Mouse (Mus musculus): ENCODE data around the gene Cd69. TPM values are rescaled to one million over a fixed set of nuclear protein-coding genes. Genes with fewer than 3 reads are reported as not detected.
A peak's percentile ranks its signal among the peaks of the same experiment; 100 is the strongest.

Gene Cd69
- polyA plus RNA-seq, 1 experiment from 2014 or later, result not detected

DNA sequence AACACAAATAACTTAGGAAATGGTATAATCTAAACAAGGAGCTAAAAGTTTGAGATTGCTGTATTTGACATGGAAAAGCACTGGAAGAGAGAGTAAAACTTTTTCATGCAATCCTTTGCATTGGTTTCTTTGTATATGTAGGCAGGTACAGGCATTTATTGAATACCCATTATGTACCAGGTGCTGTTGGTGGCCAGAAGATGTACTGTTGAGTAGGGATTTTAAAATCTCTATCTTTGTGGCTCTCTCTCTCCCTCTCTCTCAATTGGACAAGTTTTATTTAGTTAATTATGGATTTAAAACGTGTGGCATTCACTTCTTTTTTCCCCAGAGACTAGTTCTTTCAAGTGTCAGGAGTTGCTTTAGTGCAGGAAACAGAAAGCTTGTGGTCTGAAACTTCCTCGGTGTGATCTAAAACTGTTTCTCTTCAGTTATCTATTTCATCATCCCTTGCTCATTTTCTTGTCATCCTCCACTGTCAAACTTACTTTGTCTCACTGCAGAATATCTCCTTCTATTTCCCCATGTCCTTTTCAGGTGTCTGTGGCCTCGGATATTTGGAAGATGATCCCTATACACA, 478 bp upstream of the Cd69 start:
- Histone ChIP-seq H3K4me2 (replicated peaks) (no peak overlapping the region), H3K4me3 (replicated peaks) (no peak overlapping the region), H3K27ac (no peak overlapping the region), H3K36me3 (no peaks in the 10 kb centered on the region), H3K9ac (replicated peaks) (no peak overlapping the region), H3K4me1 (replicated peaks) (no peaks in the 10 kb centered on the region), H3K27me3 (no peaks in the 10 kb centered on the region), H3K9me3 (no peaks in the 10 kb centered on the region)
- no peak for ATAC-seq
- WGBS, result 72% methylated on average over 3 of the region's 3 CpGs

- no peaks in the 10 kb centered on the region for H3K27me3 ChIP-seq
- no peak overlapping the region for H3K27ac ChIP-seq
- no peak overlapping the region for H3K9ac ChIP-seq (replicated peaks)
- H3K4me3 ChIP-seq (replicated peaks), result no peak overlapping the region
- no peaks in the 10 kb centered on the region for H3K36me3 ChIP-seq
- no peaks in the 10 kb centered on the region for H3K9me3 ChIP-seq
- no peak for ATAC-seq
- 88% methylated on average over 2 of the region's 2 CpGs for WGBS
- no peaks in the 10 kb centered on the region for H3K4me1 ChIP-seq (replicated peaks)
- H3K4me2 ChIP-seq (replicated peaks), result no peak overlapping the region
Measured at GRCm38 (mm10) chr6:129274476-129274875, 760 bp downstream of the Cd69 start.

- Histone ChIP-seq H3K4me2 (replicated peaks) (no peak overlapping the region), H3K9ac (replicated peaks) (no peak overlapping the region), H3K9me3 (no peaks in the 10 kb centered on the region), H3K27me3 (no peaks in the 10 kb centered on the region), H3K27ac (no peak overlapping the region), H3K4me3 (replicated peaks) (no peak overlapping the region), H3K4me1 (replicated peaks) (no peaks in the 10 kb centered on the region), H3K36me3 (no peaks in the 10 kb centered on the region)
- 91% methylated on average over 3 of the region's 3 CpGs for whole genome bisulfite sequencing
- ATAC-seq, result no peak
Measured at GRCm38 (mm10) chr6:129273662-129274061, 1.6 kb downstream of the Cd69 start.

GRCm38 (mm10) chr6:129266438-129267022, 8.7 kb downstream of the Cd69 start:
- 89% methylated on average over 1 of the region's 1 CpGs for WGBS
- no peaks in the 10 kb centered on the region for H3K36me3 ChIP-seq
- no peaks in the 10 kb centered on the region for H3K27me3 ChIP-seq
- no peak for ATAC-seq
- H3K4me1 ChIP-seq (replicated peaks), result no peaks in the 10 kb centered on the region
- H3K9me3 ChIP-seq, result no peaks in the 10 kb centered on the region
- no peak overlapping the region for H3K27ac ChIP-seq
- no peak overlapping the region for H3K9ac ChIP-seq (replicated peaks)
- no peak overlapping the region for H3K4me2 ChIP-seq (replicated peaks)
- H3K4me3 ChIP-seq (replicated peaks), result no peak overlapping the region

DNA sequence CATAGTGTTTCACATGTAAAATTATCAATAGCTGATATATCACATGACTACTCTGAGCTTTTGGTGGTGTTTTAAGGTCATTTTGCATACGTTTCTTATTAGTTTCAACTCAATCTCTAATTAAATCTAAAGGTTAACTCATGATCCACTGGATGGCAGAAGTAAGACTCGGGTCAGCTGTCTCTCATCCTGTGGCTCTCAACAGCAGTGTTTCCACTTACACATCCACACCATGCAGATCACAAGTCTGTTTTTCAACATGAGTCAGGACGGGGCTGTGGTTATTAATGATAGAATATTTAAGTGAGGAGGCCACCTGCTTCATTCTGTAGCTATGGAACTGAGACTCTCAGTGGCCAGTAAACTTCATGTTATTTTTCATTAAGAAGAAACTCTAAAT, 9.4 kb downstream of the Cd69 start:
- no peaks in the 10 kb centered on the region for H3K27me3 ChIP-seq
- no peak overlapping the region for H3K9ac ChIP-seq (replicated peaks)
- no peaks in the 10 kb centered on the region for H3K36me3 ChIP-seq
- WGBS, result 73% methylated on average over 3 of the region's 3 CpGs
- no peak for ATAC-seq
- H3K4me1 ChIP-seq (replicated peaks), result no peaks in the 10 kb centered on the region
- no peak overlapping the region for H3K4me3 ChIP-seq (replicated peaks)
- no peak overlapping the region for H3K4me2 ChIP-seq (replicated peaks)
- no peak overlapping the region for H3K27ac ChIP-seq
- H3K9me3 ChIP-seq, result no peaks in the 10 kb centered on the region

GRCm38 (mm10) chr6:129260940-129261339, 14.3 kb downstream of the Cd69 start:
- 91% methylated on average over 4 of the region's 4 CpGs for WGBS
- Histone ChIP-seq H3K4me1 (replicated peaks) (no peaks in the 10 kb centered on the region), H3K9ac (replicated peaks) (no peak overlapping the region), H3K36me3 (no peaks in the 10 kb centered on the region), H3K4me2 (replicated peaks) (no peak overlapping the region), H3K27me3 (no peaks in the 10 kb centered on the region), H3K9me3 (no peaks in the 10 kb centered on the region), H3K4me3 (replicated peaks) (no peak overlapping the region), H3K27ac (no peak overlapping the region)
- ATAC-seq, result no peak

DNA sequence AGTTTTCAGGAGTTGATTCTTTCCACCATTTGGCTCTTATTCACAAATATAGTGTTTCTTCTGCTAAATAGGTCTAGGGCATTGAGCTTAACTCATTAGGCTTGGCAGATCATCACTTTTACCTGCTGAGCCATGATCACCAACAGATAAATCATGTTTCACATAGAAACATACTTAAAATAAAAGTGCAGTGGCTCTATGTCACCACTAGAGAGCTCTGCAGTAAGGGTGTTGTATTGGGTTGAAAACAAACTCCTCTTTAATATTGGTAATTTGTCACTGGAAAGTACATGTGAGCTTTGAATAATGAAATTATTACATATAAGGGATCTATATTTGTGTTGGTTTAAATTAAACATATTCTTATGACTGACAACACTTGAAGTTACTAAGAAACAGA, 15.2 kb downstream of the Cd69 start:
- no peaks in the 10 kb centered on the region for H3K27me3 ChIP-seq
- H3K27ac ChIP-seq, result no peak overlapping the region
- no peak for ATAC-seq
- no peaks in the 10 kb centered on the region for H3K36me3 ChIP-seq
- H3K9ac ChIP-seq (replicated peaks), result no peak overlapping the region
- H3K4me1 ChIP-seq (replicated peaks), result no peaks in the 10 kb centered on the region
- H3K4me3 ChIP-seq (replicated peaks), result no peak overlapping the region
- no peak overlapping the region for H3K4me2 ChIP-seq (replicated peaks)
- no peaks in the 10 kb centered on the region for H3K9me3 ChIP-seq

DNA sequence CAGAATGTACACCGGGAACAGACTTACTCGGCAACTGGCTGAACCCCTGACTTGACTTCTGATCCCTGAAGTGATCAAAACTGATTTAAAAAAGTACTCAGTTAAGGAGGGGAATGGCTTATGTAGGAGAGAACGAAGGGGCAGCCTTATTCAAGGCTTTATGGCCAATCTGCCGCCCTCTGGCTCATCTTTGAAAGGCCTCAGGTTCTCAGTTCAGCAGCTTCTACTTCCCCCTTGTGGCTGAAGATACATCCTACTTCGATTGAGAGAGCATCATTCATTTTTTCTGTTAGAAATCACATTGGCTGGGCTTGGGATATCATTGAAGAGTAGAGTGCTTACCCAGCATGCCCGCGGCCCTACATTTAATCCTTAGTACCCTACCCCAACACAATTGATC, 19.2 kb downstream of the Cd69 start:
- H3K4me1 ChIP-seq (replicated peaks), result no peaks in the 10 kb centered on the region
- H3K9me3 ChIP-seq, result no peaks in the 10 kb centered on the region
- no peak overlapping the region for H3K4me2 ChIP-seq (replicated peaks)
- H3K36me3 ChIP-seq, result no peaks in the 10 kb centered on the region
- 59% methylated on average over 7 of the region's 7 CpGs for WGBS
- no peak for ATAC-seq
- H3K4me3 ChIP-seq (replicated peaks), result no peak overlapping the region
- H3K27me3 ChIP-seq, result no peaks in the 10 kb centered on the region
- H3K27ac ChIP-seq, result no peak overlapping the region
- H3K9ac ChIP-seq (replicated peaks), result no peak overlapping the region

- Histone ChIP-seq H3K4me1 (replicated peaks) (no peaks in the 10 kb centered on the region), H3K4me3 (replicated peaks) (no peak overlapping the region), H3K36me3 (no peaks in the 10 kb centered on the region), H3K9me3 (no peaks in the 10 kb centered on the region), H3K27me3 (no peaks in the 10 kb centered on the region), H3K4me2 (replicated peaks) (no peak overlapping the region), H3K9ac (replicated peaks) (no peak overlapping the region), H3K27ac (no peak overlapping the region)
- 28% methylated on average over 4 of the region's 4 CpGs for WGBS
- peak; percentile 58 for ATAC-seq
Measured at GRCm38 (mm10) chr6:129254949-129255602, 20.2 kb downstream of the Cd69 start.

DNA sequence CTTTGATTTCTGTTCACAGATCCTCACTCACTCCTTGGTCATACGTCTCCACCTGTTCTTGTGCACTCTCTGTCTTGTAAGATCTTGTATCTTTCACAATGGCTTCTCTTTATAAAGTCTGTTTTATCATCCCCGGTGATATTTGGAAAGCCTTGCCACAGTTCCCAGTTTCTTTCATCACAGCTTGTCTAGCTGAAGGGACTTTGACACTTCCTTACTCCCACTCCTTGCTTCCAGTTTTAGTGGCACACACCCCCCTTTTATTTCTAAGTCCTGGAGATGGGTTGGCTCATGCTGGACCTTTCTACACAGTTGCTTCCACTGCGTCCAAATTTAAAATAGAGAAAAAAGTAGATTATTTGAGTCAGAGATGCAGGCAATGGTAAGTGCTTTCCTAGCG, 20.9 kb downstream of the Cd69 start:
- Histone ChIP-seq H3K27me3 (no peaks in the 10 kb centered on the region), H3K4me3 (replicated peaks) (no peak overlapping the region), H3K9ac (replicated peaks) (no peak overlapping the region), H3K4me2 (replicated peaks) (no peak overlapping the region), H3K27ac (no peak overlapping the region), H3K4me1 (replicated peaks) (no peaks in the 10 kb centered on the region), H3K36me3 (no peaks in the 10 kb centered on the region), H3K9me3 (no peaks in the 10 kb centered on the region)
- 84% methylated on average over 4 of the region's 4 CpGs for WGBS
- no peak for ATAC-seq

GRCm38 (mm10) chr6:129248243-129248642, 27.0 kb downstream of the Cd69 start:
- Histone ChIP-seq H3K4me3 (replicated peaks) (no peak overlapping the region), H3K36me3 (no peaks in the 10 kb centered on the region), H3K9ac (replicated peaks) (no peak overlapping the region), H3K27me3 (no peaks in the 10 kb centered on the region), H3K4me1 (replicated peaks) (no peaks in the 10 kb centered on the region), H3K4me2 (replicated peaks) (no peak overlapping the region), H3K27ac (no peak overlapping the region), H3K9me3 (no peaks in the 10 kb centered on the region)
- no peak for ATAC-seq

- no peaks in the 10 kb centered on the region for H3K36me3 ChIP-seq
- no peak overlapping the region for H3K9ac ChIP-seq (replicated peaks)
- H3K4me1 ChIP-seq (replicated peaks), result no peaks in the 10 kb centered on the region
- no peak overlapping the region for H3K27ac ChIP-seq
- WGBS, result 78% methylated on average over 1 of the region's 1 CpGs
- ATAC-seq, result no peak
- no peaks in the 10 kb centered on the region for H3K9me3 ChIP-seq
- H3K27me3 ChIP-seq, result no peaks in the 10 kb centered on the region
- H3K4me2 ChIP-seq (replicated peaks), result no peak overlapping the region
- H3K4me3 ChIP-seq (replicated peaks), result no peak overlapping the region
Measured at GRCm38 (mm10) chr6:129246992-129247391, 28.2 kb downstream of the Cd69 start.

GRCm38 (mm10) chr6:129245793-129246192, 29.4 kb downstream of the Cd69 start:
- no peak for ATAC-seq
- Histone ChIP-seq H3K4me3 (replicated peaks) (no peak overlapping the region), H3K4me1 (replicated peaks) (no peaks in the 10 kb centered on the region), H3K27ac (no peak overlapping the region), H3K36me3 (no peaks in the 10 kb centered on the region), H3K27me3 (no peaks in the 10 kb centered on the region), H3K9me3 (no peaks in the 10 kb centered on the region), H3K4me2 (replicated peaks) (no peak overlapping the region), H3K9ac (replicated peaks) (no peak overlapping the region)
